ENCODE assay signal across 12 mouse cellular contexts in the genomic region with DNA sequence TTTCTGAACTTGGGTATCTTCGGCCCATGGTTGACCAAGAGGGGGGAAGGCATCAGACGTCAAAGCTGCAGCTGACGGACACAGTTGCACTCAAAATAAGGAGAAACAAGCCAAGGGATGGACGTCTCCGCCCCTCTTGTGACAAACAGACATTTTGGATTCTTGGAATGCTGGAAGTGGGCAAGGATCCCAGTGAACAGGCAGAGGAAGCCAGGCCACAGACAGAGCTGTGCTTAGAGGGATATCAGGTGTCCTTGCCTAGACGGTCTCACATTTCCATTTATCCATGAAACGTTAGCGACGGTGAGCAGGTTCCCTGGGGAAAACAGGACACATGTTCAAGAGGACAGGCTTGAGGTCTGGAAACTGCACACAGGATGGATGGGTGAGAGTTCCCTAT.
DNase-seq lines count a peak whose midpoint lies in the region; ATAC-seq and TF ChIP-seq lines count a peak whose summit lies in the region.
"Had no signal": no experiment of that assay in that cellular context is flagged by ENCODE, and none has a peak within 500 bp of the region (broad histone marks: within the 10 kb centered on the region; RNA-seq: fewer than 3 reads in every experiment).

No protein-coding gene starts in this region.

- H3K9ac ChIP-seq in lung, embryonic 14.5 days = no peak overlapping the region
- H3K9ac ChIP-seq in lung, postnatal 0 days (replicated peaks; ENCODE audit: low read depth) = no peak overlapping the region
- no peak overlapping the region for H3K9ac ChIP-seq in forebrain, embryonic 15.5 days (replicated peaks)
- H3K9ac ChIP-seq: forebrain, embryonic 12.5 days; liver, embryonic 12.5 days had no signal

- 50% methylated on average over 9 of the region's 9 CpGs for WGBS in lung, embryonic 14.5 days
- 59% methylated on average over 9 of the region's 9 CpGs for WGBS in lung, adult 2 months
- WGBS in lung, postnatal 0 days = 52% methylated on average over 9 of the region's 9 CpGs
- 90% methylated on average over 9 of the region's 9 CpGs for WGBS in thymus, adult 2 months
- 79% methylated on average over 9 of the region's 9 CpGs for WGBS in forebrain, embryonic 15.5 days

- H3K4me3 ChIP-seq in lung, embryonic 14.5 days (ENCODE audit: low read depth, low read length) = no peak overlapping the region
- H3K4me3 ChIP-seq in lung, adult 2 months (replicated peaks; ENCODE audit: extremely low read depth, low read depth, low read length) = no peak overlapping the region
- H3K4me3 ChIP-seq in lung, postnatal 0 days (ENCODE audit: low read depth, low read length) = no peak overlapping the region
- H3K4me3 ChIP-seq in thymus, adult 2 months (ENCODE audit: control insufficient read depth, insufficient read depth, low read length) = no peak overlapping the region
- no peak overlapping the region for H3K4me3 ChIP-seq in forebrain, embryonic 15.5 days
- H3K4me3 ChIP-seq: forebrain, embryonic 12.5 days; liver, embryonic 12.5 days had no signal

- H3K27ac ChIP-seq in lung, embryonic 14.5 days (ENCODE audit: low read depth) = no peak overlapping the region
- H3K27ac ChIP-seq in lung, postnatal 0 days (ENCODE audit: low read length) = no peak overlapping the region
- no peak overlapping the region for H3K27ac ChIP-seq in thymus, adult 2 months (ENCODE audit: control insufficient read depth, insufficient read depth, low read length)
- no peak overlapping the region for H3K27ac ChIP-seq in forebrain, embryonic 15.5 days (replicated peaks)
- H3K27ac ChIP-seq: forebrain, embryonic 12.5 days; liver, embryonic 12.5 days had no signal

- no peak for TF ChIP-seq CTCF in lung, embryonic 14.5 days (IDR thresholded peaks at IDR 0.05; ENCODE audit: low read depth)
- TF ChIP-seq CTCF in lung, adult 2 months (IDR thresholded peaks at IDR 0.05; ENCODE audit: insufficient read depth, low read length) = no peak
- no peak for TF ChIP-seq CTCF in lung, postnatal 0 days (IDR thresholded peaks at IDR 0.05)
- TF ChIP-seq CTCF in thymus, adult 2 months (IDR thresholded peaks at IDR 0.05; ENCODE audit: borderline replicate concordance, control insufficient read depth, extremely low read depth, insufficient read depth, low read length, poor library complexity) = no peak

- no peak overlapping the region for H3K4me2 ChIP-seq in lung, embryonic 14.5 days
- no peak overlapping the region for H3K4me2 ChIP-seq in lung, postnatal 0 days (replicated peaks; ENCODE audit: low read depth, low read length)
- no peak overlapping the region for H3K4me2 ChIP-seq in forebrain, embryonic 15.5 days (replicated peaks)
- H3K4me2 ChIP-seq: forebrain, embryonic 12.5 days; liver, embryonic 12.5 days had no signal

- TF ChIP-seq POLR2A in lung, adult 2 months (IDR thresholded peaks at IDR 0.05; ENCODE audit: borderline replicate concordance, extremely low read depth, low read depth, low read length) = no peak
- TF ChIP-seq POLR2A in thymus, adult 2 months (IDR thresholded peaks at IDR 0.05; ENCODE audit: control insufficient read depth, extremely low read depth, insufficient read depth, low read length, poor library complexity) = no peak

- no peaks in the 10 kb centered on the region for H3K4me1 ChIP-seq in lung, embryonic 14.5 days (ENCODE audit: insufficient read depth)
- H3K4me1 ChIP-seq in lung, adult 2 months (ENCODE audit: control insufficient read depth, insufficient read depth, low read length) = no peaks in the 10 kb centered on the region
- no peaks in the 10 kb centered on the region for H3K4me1 ChIP-seq in lung, postnatal 0 days (ENCODE audit: insufficient read depth, low read depth, low read length)
- H3K4me1 ChIP-seq in thymus, adult 2 months (replicated peaks; ENCODE audit: control insufficient read depth, insufficient read depth, low read length) = no peaks in the 10 kb centered on the region
- no peaks in the 10 kb centered on the region for H3K4me1 ChIP-seq in forebrain, embryonic 15.5 days
- H3K4me1 ChIP-seq: liver, embryonic 12.5 days had no signal

- H3K36me3 ChIP-seq in lung, embryonic 14.5 days (ENCODE audit: insufficient read depth) = no peaks in the 10 kb centered on the region
- no peaks in the 10 kb centered on the region for H3K36me3 ChIP-seq in lung, postnatal 0 days (ENCODE audit: insufficient read depth, low read length)
- no peaks in the 10 kb centered on the region for H3K36me3 ChIP-seq in thymus, adult 2 months (ENCODE audit: control insufficient read depth, insufficient read depth, low read length)
- H3K36me3 ChIP-seq in forebrain, embryonic 15.5 days = no peaks in the 10 kb centered on the region
- H3K36me3 ChIP-seq: forebrain, embryonic 12.5 days; G1E; liver, embryonic 12.5 days had no signal

- peak; percentile 12 for DNase-seq in gastrocnemius, postnatal 10 days
- DNase-seq in gastrocnemius, adult 18-20 months (ENCODE audit: low spot score) = no peak
- DNase-seq in lung, embryonic 14.5 days = peak; percentile 72
- no peak for DNase-seq in lung, adult 2 months
- DNase-seq in lung, postnatal 0 days (ENCODE audit: low spot score) = peak; percentile 71
- DNase-seq in thymus, postnatal 4 days = no peak
- no peak for DNase-seq in thymus, adult 2 months
- DNase-seq: right cerebral cortex, adult 18-20 months had no signal

- ATAC-seq in lung, embryonic 14.5 days (ENCODE audit: insufficient read depth) = peak; percentile 52; the same call in 1 of the 2 replicates
- ATAC-seq in lung, postnatal 0 days = peak; percentile 32
- ATAC-seq in forebrain, embryonic 15.5 days (replicated peaks) = no peak
- ATAC-seq: liver, embryonic 12.5 days had no signal

- no peaks in the 10 kb centered on the region for H3K27me3 ChIP-seq in lung, embryonic 14.5 days (ENCODE audit: insufficient read depth, low read length)
- H3K27me3 ChIP-seq in lung, postnatal 0 days (replicated peaks; ENCODE audit: insufficient read depth, low read length) = no peaks in the 10 kb centered on the region
- H3K27me3 ChIP-seq in thymus, adult 2 months (ENCODE audit: control insufficient read depth, insufficient read depth, low read length) = no peaks in the 10 kb centered on the region
- H3K27me3 ChIP-seq in forebrain, embryonic 15.5 days = no peaks in the 10 kb centered on the region
- H3K27me3 ChIP-seq: forebrain, embryonic 12.5 days; liver, embryonic 12.5 days had no signal

- H3K9me3 ChIP-seq in lung, embryonic 14.5 days (ENCODE audit: low read depth, low read length) = no peaks in the 10 kb centered on the region
- H3K9me3 ChIP-seq in lung, postnatal 0 days (ENCODE audit: low read length) = no peaks in the 10 kb centered on the region
- no peaks in the 10 kb centered on the region for H3K9me3 ChIP-seq in forebrain, embryonic 15.5 days
- H3K9me3 ChIP-seq: forebrain, embryonic 12.5 days; liver, embryonic 12.5 days had no signal

- TF ChIP-seq EP300 in lung, postnatal 0 days (IDR thresholded peaks at IDR 0.05) = no peak

Comparison
In these comparisons a context has a peak if more than half of its experiments do, and no peak if none do; other contexts are left out.
1. DNase-seq: peak in gastrocnemius, postnatal 10 days (single experiment), lung, embryonic 14.5 days (single experiment) and lung, postnatal 0 days (single experiment); none in gastrocnemius, adult 18-20 months (single experiment), lung, adult 2 months (single experiment), thymus, postnatal 4 days (single experiment) and thymus, adult 2 months (single experiment).